Mouse (Mus musculus) testis, adult 10 weeks (tissue): Measurements from ENCODE around the gene Phf24. TPM values are rescaled to one million over a fixed set of nuclear protein-coding genes. Genes with fewer than 3 reads are reported as not detected.

Experiments used
- polyA plus RNA-seq: library from polyadenylated mRNA; stranded (reverse); fragments of 350-450 nt; fragmentation: Illumina TruSeq; extraction: RNeasy Lipid Tissue Mini Kit (QIAGEN cat#74804); gene quantifications from one replicate; pipeline ENCODE4 v1.2.3, GENCODE M21; 2014; ENCODE audit warnings: low read depth, low replicate concordance

Gene Phf24
- 0.36 TPM for polyA plus RNA-seq

DNA sequence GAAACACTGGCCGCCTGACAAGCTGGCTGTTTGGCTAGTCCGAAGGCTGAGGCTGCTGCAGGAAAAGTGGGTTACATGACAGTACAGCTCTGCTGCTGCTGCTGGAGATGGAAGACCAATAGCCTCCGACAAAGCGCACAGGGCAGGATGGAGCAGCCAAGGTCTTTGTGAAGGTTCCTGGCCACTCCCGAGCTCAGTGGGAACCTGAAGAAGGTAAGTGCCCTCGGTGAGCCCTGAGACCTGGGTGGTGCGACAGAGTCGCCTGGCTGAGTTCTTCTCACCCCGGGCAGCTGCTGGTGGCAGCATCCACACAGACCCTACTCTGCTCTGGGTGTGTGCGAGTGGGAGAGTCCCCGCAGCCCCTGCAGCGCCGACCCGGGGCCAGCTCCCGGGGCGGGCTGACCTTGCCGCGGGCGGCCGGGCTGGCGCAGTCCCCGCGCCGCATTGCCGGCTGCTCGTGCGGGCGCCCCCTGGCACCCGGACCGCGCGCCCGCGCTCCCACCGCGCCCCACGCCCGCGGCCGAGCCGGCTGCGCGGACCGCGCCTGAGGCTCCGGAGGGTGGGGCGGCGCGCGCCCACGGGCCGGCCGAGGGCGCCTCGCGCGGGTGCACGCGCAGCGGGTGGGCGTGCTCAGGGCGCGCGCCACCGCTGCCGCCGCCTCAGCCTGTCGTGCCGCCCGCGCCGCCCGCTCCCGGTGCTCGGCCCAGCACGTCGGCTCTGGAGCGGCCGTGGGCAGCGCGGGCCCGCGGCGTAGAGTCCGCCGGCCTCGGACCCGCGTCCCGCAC is at the start of gene Phf24:
Phf24 (plus strand) TSS at position 44 of the 785 bp plus-strand sequence.

DNA sequence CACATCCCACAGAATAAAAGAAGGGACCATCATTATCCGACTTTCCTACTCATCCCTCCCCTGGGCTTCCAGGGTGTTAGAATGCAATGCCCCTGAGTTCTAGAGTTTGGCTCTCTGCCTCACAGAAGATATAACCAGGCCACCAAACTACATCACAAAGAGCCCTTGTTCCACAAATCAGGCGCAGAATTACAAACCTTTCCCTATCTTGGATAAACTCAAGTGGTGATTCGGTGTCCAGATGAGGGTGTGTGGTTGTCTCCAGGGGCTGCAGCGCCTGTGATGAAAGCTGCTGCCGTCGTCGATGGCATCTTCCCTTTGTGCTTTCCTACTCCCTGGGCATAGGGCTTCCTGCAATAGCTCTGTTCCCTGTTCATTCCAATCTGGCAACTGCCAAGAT is 42.3 kb upstream of the Phf24 start, which contains the start of gene Fam205c:
Fam205c (minus strand) TSS at position 101 of the 400 bp plus-strand sequence.

DNA sequence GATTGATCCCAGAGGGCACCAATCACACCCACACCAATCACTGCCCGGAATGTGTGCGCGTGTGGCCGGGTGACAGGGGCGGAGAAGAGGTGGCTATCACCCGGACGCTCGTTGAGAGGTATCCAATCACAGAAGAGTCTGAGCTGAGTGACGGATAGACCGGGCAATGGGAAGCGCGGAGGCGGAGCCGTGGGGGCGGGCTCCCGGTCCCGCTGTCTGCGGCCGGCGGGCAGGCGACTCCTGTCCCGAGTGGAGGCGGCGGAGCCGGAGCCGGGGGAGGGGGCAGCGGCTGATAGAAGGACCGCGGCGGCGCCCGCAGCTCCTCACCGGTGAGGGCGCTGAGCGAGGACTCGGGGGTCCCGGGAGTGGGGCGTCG is 33.2 kb downstream of the Phf24 start, which contains the start of gene Dnajb5:
Dnajb5 (plus strand) TSS at position 139 of the 376 bp plus-strand sequence.

DNA sequence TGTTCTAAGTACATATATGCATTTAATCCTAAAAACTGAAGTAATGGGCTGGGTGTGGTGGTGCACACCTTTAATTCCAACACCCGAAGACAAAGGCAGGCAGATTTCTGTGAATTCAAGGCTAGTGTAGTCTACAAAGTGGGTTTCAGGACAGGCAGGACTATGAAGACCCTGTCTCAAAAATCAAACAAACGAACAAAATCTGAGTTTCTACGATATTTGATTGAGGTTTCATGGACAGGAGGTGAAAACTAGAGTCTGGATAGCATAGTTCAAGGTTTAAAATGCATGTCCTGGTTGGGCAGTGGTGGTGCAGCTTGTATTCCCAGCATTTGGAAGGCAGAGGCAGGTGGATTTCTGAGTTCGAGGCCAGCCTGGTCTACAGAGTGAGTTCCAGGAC is 52.8 kb downstream of the Phf24 start, which contains the start of gene 1700022I11Rik:
1700022I11Rik (plus strand) TSS at position 301 of the 400 bp plus-strand sequence.

Other genes starting within 250 kb of the Phf24 start
- 35.6 TPM for gene 4930578G10Rik, start 181.1 kb upstream of the Phf24 start, polyA plus RNA-seq
- gene Ccl19, start 160.1 kb upstream of the Phf24 start, polyA plus RNA-seq: not detected
- gene Ccl21a, start 142.7 kb upstream of the Phf24 start, polyA plus RNA-seq: not detected
- gene Fam205a1, start 62.8 kb upstream of the Phf24 start, polyA plus RNA-seq: 17.8 TPM
- gene Gm12394, start 59.9 kb upstream of the Phf24 start, polyA plus RNA-seq: not detected
- 544 TPM for gene Fam205c, start 42.4 kb upstream of the Phf24 start, polyA plus RNA-seq
- 1.1 TPM for gene Dnajb5, start 33.2 kb downstream of the Phf24 start, polyA plus RNA-seq
- gene 1700022I11Rik, start 52.9 kb downstream of the Phf24 start, polyA plus RNA-seq: 48.9 TPM
- gene Vcp, start 83.8 kb downstream of the Phf24 start, polyA plus RNA-seq: 138 TPM
- 20.7 TPM for gene Fancg, start 93.8 kb downstream of the Phf24 start, polyA plus RNA-seq
- 5.8 TPM for gene Pigo, start 109.2 kb downstream of the Phf24 start, polyA plus RNA-seq
- gene Stoml2, start 115.0 kb downstream of the Phf24 start, polyA plus RNA-seq: 6.3 TPM
- 1.3 TPM for gene Fam214b, start 129.6 kb downstream of the Phf24 start, polyA plus RNA-seq
- gene Unc13b, start 142.3 kb downstream of the Phf24 start, polyA plus RNA-seq: 21.3 TPM